Mouse (Mus musculus): ENCODE data around the gene Gm5148. TPM values are rescaled to one million over a fixed set of nuclear protein-coding genes. Genes with fewer than 3 reads are reported as not detected.

The Gm5148 gene
- polyA plus RNA-seq, 1 experiment from 2014 or later, result 5.1 TPM

DNA sequence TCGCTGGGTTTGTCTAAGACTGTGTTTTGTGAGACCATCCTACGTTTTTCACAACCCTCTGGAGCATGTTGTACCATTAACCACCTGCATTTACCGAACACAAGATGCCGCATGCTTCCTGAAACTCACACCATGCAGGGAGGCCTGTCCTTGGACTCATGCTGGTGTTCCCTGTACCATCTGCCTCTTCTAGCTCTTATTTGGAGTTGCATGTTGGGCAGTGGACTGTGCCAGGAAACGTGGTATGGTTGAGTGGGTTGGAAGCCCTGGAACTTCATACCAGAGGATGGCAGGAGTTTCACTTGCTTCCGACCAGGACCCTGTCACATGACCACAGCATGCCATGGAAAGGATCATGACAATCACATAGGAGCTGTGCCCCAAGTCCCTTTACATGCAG is 16.5 kb downstream of the Gm5148 start:
- Histone ChIP-seq H3K4me2 (replicated peaks) (no peak overlapping the region), H3K36me3 (no peaks in the 10 kb centered on the region), H3K27me3 (replicated peaks) (no peaks in the 10 kb centered on the region), H3K27ac (no peak overlapping the region), H3K4me3 (replicated peaks) (no peak overlapping the region), H3K9me3 (no peaks in the 10 kb centered on the region), H3K4me1 (replicated peaks) (no peaks in the 10 kb centered on the region; the same call in 1 of the 2 replicates), H3K9ac (no peak overlapping the region)
- WGBS, result 91% methylated on average over 6 of the region's 6 CpGs
- ATAC-seq, result no peak

DNA sequence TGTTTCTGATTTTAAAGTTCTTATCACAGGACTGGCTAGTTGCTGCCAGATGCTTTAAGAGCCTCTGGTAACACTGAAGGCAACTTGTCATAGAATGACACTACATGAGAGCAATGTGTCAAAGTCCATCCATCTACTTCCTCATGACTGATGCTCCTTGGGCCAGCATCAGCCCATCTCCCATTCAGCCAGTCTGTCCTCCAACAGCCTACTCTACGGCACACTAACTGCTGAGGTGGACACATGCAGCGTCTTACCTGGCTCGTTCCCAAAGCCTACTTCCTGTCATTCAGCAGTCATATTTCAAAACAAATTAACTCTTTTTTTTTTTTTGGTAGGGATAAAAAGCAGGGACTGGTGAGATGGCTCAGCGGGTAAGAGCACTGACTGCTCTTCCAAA is 17.9 kb downstream of the Gm5148 start:
- no peaks in the 10 kb centered on the region for H3K9me3 ChIP-seq
- no peak overlapping the region for H3K4me3 ChIP-seq (replicated peaks)
- no peak overlapping the region for H3K9ac ChIP-seq
- no peaks in the 10 kb centered on the region for H3K27me3 ChIP-seq (replicated peaks)
- no peaks in the 10 kb centered on the region; the same call in 1 of the 2 replicates for H3K4me1 ChIP-seq (replicated peaks)
- ATAC-seq, result no peak
- WGBS, result 67% methylated on average over 4 of the region's 4 CpGs
- no peak overlapping the region for H3K4me2 ChIP-seq (replicated peaks)
- H3K36me3 ChIP-seq, result no peaks in the 10 kb centered on the region
- H3K27ac ChIP-seq, result no peak overlapping the region

DNA sequence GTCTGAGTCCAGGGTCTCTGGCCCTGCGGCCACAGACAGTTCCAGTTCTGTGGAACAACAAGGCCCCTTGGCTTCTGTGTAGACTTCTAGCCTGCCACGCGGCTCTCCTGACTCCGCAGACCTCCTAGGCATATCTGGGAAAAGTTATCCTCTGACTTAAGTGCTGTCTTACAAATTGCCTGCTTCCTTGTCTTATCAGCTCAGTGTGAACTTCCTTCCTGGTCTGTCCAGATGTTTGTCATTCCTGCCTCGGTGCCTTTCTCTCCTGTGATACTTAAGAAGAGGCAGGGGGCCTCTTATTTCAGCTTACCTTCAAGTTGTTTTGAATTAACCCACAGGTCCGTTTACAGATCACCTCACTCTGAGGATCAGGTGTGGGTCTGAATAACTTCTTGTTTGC is 18.9 kb downstream of the Gm5148 start:
- Histone ChIP-seq H3K9me3 (no peaks in the 10 kb centered on the region), H3K4me3 (replicated peaks) (no peak overlapping the region), H3K36me3 (no peaks in the 10 kb centered on the region), H3K9ac (no peak overlapping the region), H3K27me3 (replicated peaks) (no peaks in the 10 kb centered on the region), H3K4me1 (replicated peaks) (no peaks in the 10 kb centered on the region; the same call in 1 of the 2 replicates), H3K4me2 (replicated peaks) (no peak overlapping the region), H3K27ac (0 out of 2 replicates have a peak overlapping the region, but pooled peaks have one; percentile 11)
- WGBS, result 27% methylated on average over 6 of the region's 6 CpGs
- 0 out of 2 replicates have a peak, but pooled peaks have one; percentile 30 for ATAC-seq

DNA sequence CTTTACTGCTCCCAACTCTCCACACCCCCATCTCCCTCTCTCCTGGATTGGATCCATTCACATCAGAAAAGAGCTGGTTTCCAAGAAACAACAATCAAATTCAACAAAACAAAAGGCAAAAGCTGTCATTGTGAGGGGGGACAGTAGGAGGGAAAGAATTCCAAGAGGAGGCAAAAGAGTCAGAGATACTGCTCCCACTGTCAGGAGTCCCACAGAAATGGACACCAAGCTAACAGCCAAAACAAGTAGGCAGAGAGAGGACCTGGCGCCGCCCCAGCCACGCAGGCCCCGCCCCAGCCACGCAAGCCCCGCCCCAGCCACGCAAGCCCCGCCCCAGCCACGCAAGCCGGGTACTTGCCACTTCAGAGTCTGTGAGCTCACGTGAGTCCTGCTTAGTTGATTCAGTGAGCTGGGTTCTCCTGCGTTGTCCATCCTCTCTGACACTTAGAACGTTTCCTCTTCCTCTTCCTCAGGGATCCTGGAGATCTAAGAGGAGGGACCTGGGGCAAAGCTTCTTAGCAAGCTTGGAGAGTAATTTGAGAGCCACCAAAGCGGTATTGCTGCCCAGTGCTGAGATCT is 19.5 kb downstream of the Gm5148 start:
- peak; percentile 41; the same call in 1 of the 2 replicates for ATAC-seq
- H3K4me3 ChIP-seq (replicated peaks), result no peak overlapping the region
- no peaks in the 10 kb centered on the region for H3K36me3 ChIP-seq
- no peak overlapping the region for H3K9ac ChIP-seq
- WGBS, result 37% methylated on average over 14 of the region's 14 CpGs
- H3K4me1 ChIP-seq (replicated peaks), result no peaks in the 10 kb centered on the region; the same call in 1 of the 2 replicates
- H3K9me3 ChIP-seq, result no peaks in the 10 kb centered on the region
- H3K4me2 ChIP-seq (replicated peaks), result no peak overlapping the region
- H3K27me3 ChIP-seq (replicated peaks), result no peaks in the 10 kb centered on the region
- 0 out of 2 replicates have a peak overlapping the region, but pooled peaks have one; percentile 11 for H3K27ac ChIP-seq

DNA sequence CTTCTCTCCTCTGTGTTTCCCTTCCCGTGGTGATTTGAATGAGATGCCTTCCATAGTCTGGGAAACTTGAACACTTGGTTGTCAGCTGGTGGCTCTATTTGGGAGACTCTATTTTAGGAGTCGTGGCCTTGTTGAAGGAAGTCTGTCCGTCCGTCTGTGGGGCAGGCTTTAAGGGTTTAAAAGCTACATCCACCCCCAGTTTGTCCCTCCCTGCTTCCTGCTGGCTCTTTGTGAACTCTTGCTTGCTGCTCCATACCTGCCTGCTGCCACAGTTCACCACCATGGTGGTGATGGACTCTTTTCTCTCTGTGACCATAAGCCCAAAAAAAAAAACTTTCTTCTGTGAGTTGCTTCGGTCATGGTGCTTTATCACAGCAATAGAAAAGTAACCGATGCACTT is 21.2 kb downstream of the Gm5148 start:
- ATAC-seq, result no peak
- no peaks in the 10 kb centered on the region; the same call in 1 of the 2 replicates for H3K4me1 ChIP-seq (replicated peaks)
- no peaks in the 10 kb centered on the region for H3K27me3 ChIP-seq (replicated peaks)
- H3K4me2 ChIP-seq (replicated peaks), result no peak overlapping the region
- H3K36me3 ChIP-seq, result no peaks in the 10 kb centered on the region
- H3K9me3 ChIP-seq, result no peaks in the 10 kb centered on the region
- WGBS, result 95% methylated on average over 6 of the region's 6 CpGs
- H3K27ac ChIP-seq, result no peak overlapping the region
- H3K4me3 ChIP-seq (replicated peaks), result no peak overlapping the region
- no peak overlapping the region for H3K9ac ChIP-seq

DNA sequence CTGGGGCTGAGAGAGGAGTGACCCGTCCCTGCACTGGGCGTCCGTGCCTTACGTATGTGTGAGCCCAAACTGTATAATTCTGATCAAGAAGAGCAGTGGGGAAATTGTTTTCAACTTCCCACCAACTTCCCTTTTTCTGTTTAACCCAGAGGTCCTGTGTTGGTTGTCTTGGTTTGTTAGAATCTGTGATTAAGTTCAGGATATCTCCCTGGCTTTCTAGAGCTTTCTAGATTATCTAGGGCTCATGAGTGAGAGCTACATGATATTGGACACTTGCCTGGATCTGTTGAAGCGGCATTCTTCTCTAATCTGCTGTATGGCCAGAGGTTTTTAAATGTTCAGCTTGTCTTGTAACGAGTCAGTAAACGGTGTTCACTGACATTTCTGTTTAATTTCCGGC is 30.7 kb downstream of the Gm5148 start:
- H3K27me3 ChIP-seq (replicated peaks), result no peaks in the 10 kb centered on the region

DNA sequence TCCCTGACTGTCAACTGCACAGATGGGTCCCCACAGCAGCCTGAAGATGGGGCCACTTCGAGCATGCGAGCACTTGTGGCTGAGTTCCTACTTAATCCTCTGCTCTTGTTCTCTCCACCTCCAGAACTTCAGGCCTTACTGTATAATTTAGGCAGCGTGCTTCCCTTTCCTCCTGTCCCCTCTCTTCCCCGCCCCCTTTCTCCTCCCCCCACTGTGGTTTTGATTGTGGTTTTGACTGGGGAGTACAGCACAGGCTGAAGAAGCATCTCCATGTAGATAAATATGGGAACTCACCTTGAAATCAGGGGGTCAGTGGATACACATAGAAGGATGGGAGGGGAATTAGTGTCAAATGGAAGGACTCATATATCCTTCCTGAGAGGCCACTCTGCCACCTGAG is 31.3 kb downstream of the Gm5148 start:
- H3K4me2 ChIP-seq (replicated peaks), result no peak overlapping the region
- no peak for ATAC-seq
- H3K9me3 ChIP-seq, result no peaks in the 10 kb centered on the region
- H3K9ac ChIP-seq, result no peak overlapping the region
- H3K27ac ChIP-seq, result no peak overlapping the region
- 91% methylated on average over 4 of the region's 4 CpGs for WGBS
- no peaks in the 10 kb centered on the region for H3K27me3 ChIP-seq (replicated peaks)
- no peaks in the 10 kb centered on the region for H3K36me3 ChIP-seq
- no peaks in the 10 kb centered on the region for H3K4me1 ChIP-seq (replicated peaks)
- no peak overlapping the region for H3K4me3 ChIP-seq (replicated peaks)

More for the DNA sequence above, 30.7 kb downstream of the Gm5148 start:
- Histone ChIP-seq H3K27ac (no peak overlapping the region), H3K9me3 (no peaks in the 10 kb centered on the region), H3K4me3 (replicated peaks) (no peak overlapping the region), H3K36me3 (no peaks in the 10 kb centered on the region), H3K4me1 (replicated peaks) (no peaks in the 10 kb centered on the region), H3K9ac (no peak overlapping the region), H3K4me2 (replicated peaks) (no peak overlapping the region)
- ATAC-seq, result no peak
- 71% methylated on average over 8 of the region's 8 CpGs for WGBS

DNA sequence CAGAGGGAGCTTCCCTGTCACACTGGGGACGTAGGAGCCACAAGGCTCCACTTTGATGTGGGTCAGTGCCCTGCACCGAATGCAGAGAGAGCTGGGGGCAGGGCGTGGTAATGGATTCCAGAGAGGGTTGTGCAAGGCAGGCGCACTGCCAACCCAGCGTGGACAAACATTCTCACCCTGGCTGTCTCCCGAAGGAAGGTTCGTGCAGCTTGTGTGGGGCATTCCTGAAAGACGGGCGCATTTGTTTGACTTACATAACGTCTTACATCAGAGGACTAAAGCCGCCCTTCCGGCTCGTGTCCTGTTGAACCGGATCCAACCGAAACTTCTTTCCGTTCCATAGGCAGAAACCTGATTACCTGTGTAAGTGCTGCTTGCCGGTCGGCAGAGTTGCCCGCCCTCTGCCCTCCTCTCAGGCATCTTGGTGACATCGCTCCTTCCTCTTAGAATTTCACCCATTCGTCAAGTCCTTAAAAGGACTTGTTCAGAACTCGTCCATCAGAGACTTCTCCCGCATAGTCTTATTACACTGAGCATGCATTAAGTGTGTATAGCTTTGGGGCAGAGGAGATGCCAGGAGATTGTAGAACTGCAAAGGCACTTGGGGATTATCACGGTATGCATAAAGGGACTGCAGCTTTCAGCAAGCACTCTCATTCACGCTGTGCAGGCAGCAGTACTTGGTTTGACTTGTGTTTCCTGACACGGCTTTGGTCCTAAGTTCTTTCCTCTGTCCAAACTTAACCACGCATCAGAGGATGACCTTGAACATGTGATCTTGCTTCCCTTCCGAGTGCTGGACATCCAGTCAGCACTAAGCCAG is 36.9 kb downstream of the Gm5148 start:
- H3K36me3 ChIP-seq, result no peaks in the 10 kb centered on the region
- H3K27me3 ChIP-seq (replicated peaks), result no peaks in the 10 kb centered on the region
- peaks cover 13% of the 10 kb centered on the region for H3K4me1 ChIP-seq (replicated peaks)
- H3K4me3 ChIP-seq (replicated peaks), result peak overlapping the region; percentile 29
- WGBS, result 24% methylated on average over 28 of the region's 28 CpGs
- peak overlapping the region; percentile 29; the same call in 1 of the 2 replicates for H3K9ac ChIP-seq
- no peaks in the 10 kb centered on the region for H3K9me3 ChIP-seq
- peak overlapping the region; percentile 70 for H3K4me2 ChIP-seq (replicated peaks)
- ATAC-seq, result peak; percentile 83
- H3K27ac ChIP-seq, result peak overlapping the region; percentile 54

DNA sequence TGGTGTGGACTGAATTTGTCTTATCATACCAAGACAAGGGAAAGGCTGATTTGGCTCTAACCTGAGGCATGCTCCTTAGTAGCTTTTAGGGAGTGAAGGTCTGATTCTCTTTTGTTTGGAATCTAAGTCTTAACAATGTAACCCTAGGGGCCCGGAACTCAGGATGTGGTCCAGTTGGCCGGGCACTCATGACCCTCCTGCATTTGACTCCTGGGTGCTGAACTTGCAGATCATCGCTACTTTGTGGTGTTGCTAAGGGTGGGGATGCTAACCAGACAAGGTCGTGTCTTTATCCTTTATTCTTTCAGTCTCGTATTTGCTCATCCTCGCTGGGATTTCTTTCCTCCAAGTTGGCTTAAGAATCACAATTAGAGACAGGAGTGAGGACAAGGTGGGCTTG is 37.5 kb downstream of the Gm5148 start:
- Histone ChIP-seq H3K36me3 (no peaks in the 10 kb centered on the region), H3K9ac (peak overlapping the region; percentile 29; the same call in 1 of the 2 replicates), H3K4me2 (replicated peaks) (peak overlapping the region; percentile 70), H3K27me3 (replicated peaks) (0 out of 2 replicates have a peak, but pooled peaks cover 2% of the 10 kb centered on the region), H3K4me3 (replicated peaks) (peak overlapping the region; percentile 29), H3K9me3 (no peaks in the 10 kb centered on the region), H3K27ac (no peak overlapping the region), H3K4me1 (replicated peaks) (peaks cover 13% of the 10 kb centered on the region)
- ATAC-seq, result peak; percentile 32; the same call in 1 of the 2 replicates
- 25% methylated on average over 6 of the region's 6 CpGs for WGBS

DNA sequence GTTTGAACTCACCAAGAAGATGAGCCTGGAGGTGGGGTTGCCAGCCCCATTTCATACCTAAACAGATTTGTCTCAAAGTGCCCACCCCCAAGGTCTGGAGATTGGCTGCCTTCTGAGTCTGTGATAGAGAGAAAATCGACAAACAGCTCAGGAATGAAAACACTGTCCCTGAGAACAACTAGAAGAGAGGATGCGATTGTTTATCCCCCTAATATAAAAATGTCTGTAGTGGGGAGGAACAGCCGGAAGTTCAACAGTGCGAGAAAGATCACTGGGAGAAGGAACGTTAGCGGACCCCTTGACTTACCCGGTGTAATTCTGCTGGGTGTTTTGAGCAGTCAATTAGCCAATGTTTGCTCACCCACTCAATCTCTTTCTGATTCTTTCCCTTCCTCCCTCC is 38.1 kb downstream of the Gm5148 start:
- Histone ChIP-seq H3K4me3 (replicated peaks) (no peak overlapping the region), H3K27me3 (replicated peaks) (0 out of 2 replicates have a peak, but pooled peaks cover 2% of the 10 kb centered on the region), H3K27ac (no peak overlapping the region), H3K9ac (no peak overlapping the region), H3K36me3 (no peaks in the 10 kb centered on the region), H3K4me2 (replicated peaks) (0 out of 2 replicates have a peak overlapping the region, but pooled peaks have one; percentile 0), H3K4me1 (replicated peaks) (peaks cover 13% of the 10 kb centered on the region), H3K9me3 (no peaks in the 10 kb centered on the region)
- WGBS, result 24% methylated on average over 7 of the region's 7 CpGs
- no peak for ATAC-seq

DNA sequence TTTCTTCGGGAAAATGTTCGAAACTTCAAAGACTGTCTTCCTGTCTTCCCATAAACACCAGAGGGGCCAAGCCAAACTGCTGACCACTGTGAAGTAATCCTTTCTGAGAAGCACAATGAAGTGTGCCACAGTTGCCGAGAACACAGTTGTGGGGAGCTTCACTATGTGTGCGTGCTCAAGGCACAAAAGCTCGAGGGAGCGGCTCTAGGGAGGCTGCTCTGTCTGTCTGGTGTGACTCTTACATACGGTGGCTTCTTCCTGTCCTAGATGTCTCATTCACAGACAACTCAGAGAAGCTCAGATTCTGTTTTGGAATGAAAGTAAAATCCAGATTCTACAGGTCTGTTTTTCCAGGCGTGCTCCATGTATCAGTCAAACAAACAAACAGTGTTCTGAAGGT is 48.0 kb downstream of the Gm5148 start:
- no peak overlapping the region for H3K4me3 ChIP-seq (replicated peaks)
- no peak overlapping the region for H3K4me2 ChIP-seq (replicated peaks)
- ATAC-seq, result no peak
- WGBS, result 77% methylated on average over 8 of the region's 8 CpGs
- H3K4me1 ChIP-seq (replicated peaks), result peaks cover 12% of the 10 kb centered on the region; the same call in 1 of the 2 replicates
- no peaks in the 10 kb centered on the region for H3K9me3 ChIP-seq
- no peaks in the 10 kb centered on the region for H3K36me3 ChIP-seq
- H3K27me3 ChIP-seq (replicated peaks), result no peaks in the 10 kb centered on the region
- H3K9ac ChIP-seq, result no peak overlapping the region
- no peak overlapping the region for H3K27ac ChIP-seq

DNA sequence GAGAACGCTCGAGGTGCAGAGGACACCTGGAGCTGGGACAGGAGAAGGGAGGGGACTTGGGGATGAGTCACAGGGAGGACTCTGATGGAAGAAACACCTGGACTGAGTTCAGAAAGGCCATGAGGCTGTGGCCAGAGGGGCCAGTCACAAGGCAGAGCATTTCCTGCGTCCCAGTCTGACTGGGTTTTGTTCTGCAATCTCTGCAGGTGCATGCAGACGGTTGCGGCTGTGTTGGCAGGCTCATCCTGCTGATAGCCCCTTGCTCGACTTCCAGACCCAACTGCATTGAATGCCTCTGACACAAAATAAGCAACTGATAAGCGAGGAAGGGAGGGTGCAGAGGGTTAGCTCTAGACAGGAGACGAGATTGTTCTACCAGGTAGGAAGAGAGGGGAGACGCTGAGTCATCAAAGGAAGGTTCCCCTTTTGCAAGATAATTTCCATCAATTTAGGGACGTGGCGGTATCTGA is 49.2 kb downstream of the Gm5148 start:
- Histone ChIP-seq H3K4me2 (replicated peaks) (no peak overlapping the region), H3K36me3 (no peaks in the 10 kb centered on the region), H3K4me3 (replicated peaks) (no peak overlapping the region), H3K27ac (no peak overlapping the region), H3K4me1 (replicated peaks) (peaks cover 12% of the 10 kb centered on the region; the same call in 1 of the 2 replicates), H3K27me3 (replicated peaks) (no peaks in the 10 kb centered on the region), H3K9me3 (no peaks in the 10 kb centered on the region), H3K9ac (no peak overlapping the region)
- 63% methylated on average over 11 of the region's 11 CpGs for WGBS
- peak; percentile 64 for ATAC-seq
